Mouse (Mus musculus): Measurements from ENCODE around the gene Rnase12. TPM values are rescaled to one million over a fixed set of nuclear protein-coding genes. Genes with fewer than 3 reads are reported as not detected.
"Not testable (repeated sequence)": the region's sequence is repeated elsewhere in the genome, so short reads cannot be mapped to it uniquely, and the experiment has no call there.

Gene Rnase12
- not detected in 2 replicates for polyA plus RNA-seq (2015; fragmentation: Nextera tagmentation; extraction: Ambion mirVana)

- H3K36me3 ChIP-seq, result no peaks in the 10 kb centered on the region
- H3K9me3 ChIP-seq (replicated peaks), result no peaks in the 10 kb centered on the region
- no peak for ATAC-seq (replicated peaks; ENCODE audit: insufficient number of reproducible peaks, insufficient read depth, low FRiP score, low read depth)
- no peak within 1 kb of the TSS for H3K27ac ChIP-seq
- peaks cover 11% of the 10 kb centered on the region for H3K4me1 ChIP-seq (replicated peaks)
- H3K4me2 ChIP-seq, result no peak within 1 kb of the TSS
- 44% methylated on average over 9 of the region's 9 CpGs for WGBS
- H3K9ac ChIP-seq, result no peak within 1 kb of the TSS
- no peak within 1 kb of the TSS for H3K4me3 ChIP-seq
- no peaks in the 10 kb centered on the region for H3K27me3 ChIP-seq
These were observed at the start of gene Rnase12 for GRCm38 (mm10) chr14:51057401-51057831. Rnase12 (minus strand) TSS chr14:51057661.

GRCm38 (mm10) chr14:51106449-51106967 lies 49.0 kb upstream of the Rnase12 start:
- H3K4me3 ChIP-seq, result no peak overlapping the region
- H3K27ac ChIP-seq, result no peak overlapping the region
- no peak for ATAC-seq (replicated peaks; ENCODE audit: insufficient number of reproducible peaks, insufficient read depth, low FRiP score, low read depth)
- H3K4me1 ChIP-seq (replicated peaks), result no peaks in the 10 kb centered on the region
- no peak overlapping the region for H3K4me2 ChIP-seq
- H3K9ac ChIP-seq, result no peak overlapping the region
- no peaks in the 10 kb centered on the region for H3K9me3 ChIP-seq (replicated peaks)
- H3K36me3 ChIP-seq, result no peaks in the 10 kb centered on the region
- no peaks in the 10 kb centered on the region for H3K27me3 ChIP-seq

GRCm38 (mm10) chr14:51104366-51104765 lies 46.9 kb upstream of the Rnase12 start:
- H3K27ac ChIP-seq, result no peak overlapping the region
- H3K36me3 ChIP-seq, result no peaks in the 10 kb centered on the region
- ATAC-seq (replicated peaks; ENCODE audit: insufficient number of reproducible peaks, insufficient read depth, low FRiP score, low read depth), result no peak
- no peak overlapping the region for H3K4me3 ChIP-seq
- H3K9ac ChIP-seq, result no peak overlapping the region
- no peaks in the 10 kb centered on the region for H3K4me1 ChIP-seq (replicated peaks)
- no peaks in the 10 kb centered on the region for H3K27me3 ChIP-seq
- WGBS, result 90% methylated on average over 2 of the region's 2 CpGs
- H3K4me2 ChIP-seq, result no peak overlapping the region
- no peaks in the 10 kb centered on the region for H3K9me3 ChIP-seq (replicated peaks)

- no peak overlapping the region for H3K9ac ChIP-seq
- WGBS, result 51% methylated on average over 3 of the region's 3 CpGs
- no peaks in the 10 kb centered on the region for H3K36me3 ChIP-seq
- no peaks in the 10 kb centered on the region for H3K4me1 ChIP-seq (replicated peaks)
- no peak overlapping the region for H3K4me3 ChIP-seq
- no peak for ATAC-seq (replicated peaks; ENCODE audit: insufficient number of reproducible peaks, insufficient read depth, low FRiP score, low read depth)
- H3K27ac ChIP-seq, result no peak overlapping the region
- H3K4me2 ChIP-seq, result no peak overlapping the region
- H3K9me3 ChIP-seq (replicated peaks), result no peaks in the 10 kb centered on the region
- H3K27me3 ChIP-seq, result no peaks in the 10 kb centered on the region
These were observed 45.8 kb upstream of the Rnase12 start for GRCm38 (mm10) chr14:51103217-51103616.

GRCm38 (mm10) chr14:51101284-51101683 lies 43.8 kb upstream of the Rnase12 start:
- Histone ChIP-seq H3K4me1 (replicated peaks) (no peaks in the 10 kb centered on the region), H3K27me3 (no peaks in the 10 kb centered on the region), H3K36me3 (no peaks in the 10 kb centered on the region), H3K9me3 (replicated peaks) (no peaks in the 10 kb centered on the region), H3K4me2 (no peak overlapping the region), H3K27ac (no peak overlapping the region), H3K4me3 (no peak overlapping the region), H3K9ac (no peak overlapping the region)
- ATAC-seq (replicated peaks; ENCODE audit: insufficient number of reproducible peaks, insufficient read depth, low FRiP score, low read depth), result no peak
- WGBS, result 57% methylated on average over 9 of the region's 9 CpGs

GRCm38 (mm10) chr14:51098921-51099320 lies 41.5 kb upstream of the Rnase12 start:
- Histone ChIP-seq H3K9ac (no peak overlapping the region), H3K4me2 (no peak overlapping the region), H3K4me3 (no peak overlapping the region), H3K36me3 (no peaks in the 10 kb centered on the region), H3K4me1 (replicated peaks) (0 out of 2 replicates have a peak, but pooled peaks cover 3% of the 10 kb centered on the region), H3K27me3 (no peaks in the 10 kb centered on the region), H3K9me3 (replicated peaks) (no peaks in the 10 kb centered on the region), H3K27ac (no peak overlapping the region)
- WGBS, result 94% methylated on average over 11 of the region's 11 CpGs
- no peak for ATAC-seq (replicated peaks; ENCODE audit: insufficient number of reproducible peaks, insufficient read depth, low FRiP score, low read depth)

DNA sequence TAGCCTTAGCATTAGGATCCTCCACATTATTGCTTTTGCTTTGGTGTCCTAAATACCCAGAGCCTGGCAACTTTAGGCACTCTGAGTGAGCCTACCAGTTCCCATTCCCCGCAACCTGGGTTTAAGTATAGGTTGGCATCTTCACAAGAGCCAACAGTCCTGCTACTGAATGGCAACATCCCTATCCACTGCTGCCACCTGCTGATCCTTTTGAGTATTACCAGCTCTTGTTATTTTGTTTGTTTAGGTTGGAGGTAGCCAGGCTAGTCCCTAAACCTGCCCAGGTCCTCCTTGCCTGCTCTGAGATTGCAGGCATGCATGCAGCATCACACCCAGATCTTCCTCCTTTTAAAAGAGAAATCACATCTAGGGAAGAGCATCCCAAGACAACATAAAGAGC lies 40.8 kb upstream of the Rnase12 start:
- ATAC-seq (replicated peaks; ENCODE audit: insufficient number of reproducible peaks, insufficient read depth, low FRiP score, low read depth), result 0 out of 2 replicates have a peak, but pooled peaks have one; percentile 6

DNA sequence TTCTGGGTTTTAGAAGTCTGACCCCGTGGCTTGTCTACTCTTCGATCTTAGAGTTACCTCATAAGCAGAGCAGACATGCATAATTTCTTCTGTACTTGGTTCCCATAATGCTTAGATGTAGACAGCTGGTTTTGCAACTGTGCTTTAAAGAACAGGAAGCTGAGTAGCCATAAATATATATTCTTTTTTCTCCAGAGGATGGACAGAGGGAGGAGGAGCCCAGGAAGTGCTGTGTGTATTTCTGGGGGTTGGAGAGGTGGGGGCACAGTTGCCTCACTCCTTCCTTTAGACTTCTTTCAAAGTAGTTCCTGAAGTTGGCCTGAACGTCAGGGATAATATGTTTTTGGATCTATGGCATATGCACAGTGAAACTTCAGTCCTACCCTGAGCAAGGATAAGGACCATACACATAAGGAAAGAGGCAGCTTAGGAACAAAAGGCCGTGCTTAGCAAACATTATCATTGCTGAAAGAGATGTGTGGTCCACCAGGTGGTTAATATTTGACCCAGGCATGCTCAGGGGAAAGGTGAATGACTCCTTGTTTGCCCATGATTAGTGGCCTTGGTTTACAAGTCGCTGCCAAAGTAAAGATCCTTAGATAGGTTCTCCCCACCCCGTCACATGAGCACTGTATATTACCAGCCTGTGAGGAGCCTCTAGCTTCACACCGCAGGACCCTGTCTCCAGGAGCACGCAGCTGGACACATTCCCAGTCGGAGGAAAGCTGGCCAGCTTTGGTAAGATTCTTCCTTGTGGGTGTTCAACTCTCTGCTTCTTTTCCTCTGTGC lies 38.5 kb upstream of the Rnase12 start:
- H3K36me3 ChIP-seq, result no peaks in the 10 kb centered on the region
- H3K27me3 ChIP-seq, result no peaks in the 10 kb centered on the region
- peaks cover 18% of the 10 kb centered on the region; the same call in 1 of the 2 replicates for H3K4me1 ChIP-seq (replicated peaks)
- H3K9me3 ChIP-seq (replicated peaks), result no peaks in the 10 kb centered on the region
- no peak overlapping the region for H3K4me2 ChIP-seq
- ATAC-seq (replicated peaks; ENCODE audit: insufficient number of reproducible peaks, insufficient read depth, low FRiP score, low read depth), result no peak
- H3K9ac ChIP-seq, result no peak overlapping the region
- no peak overlapping the region for H3K4me3 ChIP-seq
- no peak overlapping the region for H3K27ac ChIP-seq
- 61% methylated on average over 9 of the region's 9 CpGs for WGBS

More for the DNA sequence above, 40.8 kb upstream of the Rnase12 start:
- H3K9ac ChIP-seq; H3K36me3 ChIP-seq; H3K9me3 ChIP-seq (replicated peaks); H3K4me3 ChIP-seq; H3K4me2 ChIP-seq; H3K27me3 ChIP-seq; H3K27ac ChIP-seq; H3K4me1 ChIP-seq (replicated peaks): not testable (repeated sequence)
- WGBS, result 35% methylated on average over 1 of the region's 1 CpGs

GRCm38 (mm10) chr14:51094921-51095320 lies 37.5 kb upstream of the Rnase12 start:
- Histone ChIP-seq H3K27me3 (no peaks in the 10 kb centered on the region), H3K36me3 (no peaks in the 10 kb centered on the region), H3K9me3 (replicated peaks) (no peaks in the 10 kb centered on the region), H3K4me2 (no peak overlapping the region), H3K27ac (no peak overlapping the region), H3K4me1 (replicated peaks) (peaks cover 18% of the 10 kb centered on the region; the same call in 1 of the 2 replicates), H3K4me3 (no peak overlapping the region), H3K9ac (no peak overlapping the region)
- 60% methylated on average over 9 of the region's 9 CpGs for WGBS
- no peak for ATAC-seq (replicated peaks; ENCODE audit: insufficient number of reproducible peaks, insufficient read depth, low FRiP score, low read depth)

DNA sequence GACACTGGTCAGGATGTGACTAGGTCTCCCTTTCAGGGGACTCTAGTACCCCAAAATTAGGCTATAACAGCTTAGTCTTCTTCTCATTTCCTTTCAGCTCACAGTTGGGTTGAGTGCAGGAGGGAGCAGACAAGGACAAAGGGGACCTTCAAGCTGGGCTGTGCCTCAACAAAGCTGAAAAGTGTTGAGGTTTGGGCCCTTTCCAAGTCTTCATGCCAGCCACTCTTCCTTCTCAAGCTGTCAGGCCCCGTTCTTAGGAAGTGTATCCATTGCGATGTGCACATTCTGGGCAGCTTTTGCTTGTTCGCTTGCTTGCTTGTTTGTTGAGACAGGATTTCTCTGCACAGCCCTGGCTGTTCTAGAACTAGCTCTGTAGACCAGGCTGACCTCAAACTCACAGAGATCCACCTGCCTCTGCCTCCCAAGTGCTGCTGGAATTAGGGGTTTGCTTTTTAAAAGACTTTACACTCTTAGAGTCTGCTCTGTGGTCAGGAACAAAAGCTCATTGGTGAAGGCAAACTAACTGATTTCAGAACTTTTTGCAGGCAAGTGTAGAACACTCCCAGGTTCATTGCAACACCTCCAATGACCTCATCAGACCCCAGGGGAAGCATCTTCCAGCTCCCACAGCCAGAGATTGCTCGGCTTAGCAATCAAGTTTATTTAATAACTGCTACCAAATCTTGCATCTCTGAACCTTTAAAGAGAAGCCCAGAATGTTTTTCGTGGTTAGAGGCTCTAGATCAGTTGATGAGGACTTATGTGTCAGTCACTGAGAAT lies 36.8 kb upstream of the Rnase12 start:
- WGBS, result 74% methylated on average over 5 of the region's 5 CpGs
- Histone ChIP-seq H3K4me1 (replicated peaks) (peaks cover 18% of the 10 kb centered on the region; the same call in 1 of the 2 replicates), H3K27ac (no peak overlapping the region; the same call in 1 of the 2 replicates), H3K4me3 (no peak overlapping the region), H3K9me3 (replicated peaks) (no peaks in the 10 kb centered on the region), H3K9ac (no peak overlapping the region), H3K4me2 (no peak overlapping the region), H3K27me3 (no peaks in the 10 kb centered on the region), H3K36me3 (no peaks in the 10 kb centered on the region)
- no peak for ATAC-seq (replicated peaks; ENCODE audit: insufficient number of reproducible peaks, insufficient read depth, low FRiP score, low read depth)

DNA sequence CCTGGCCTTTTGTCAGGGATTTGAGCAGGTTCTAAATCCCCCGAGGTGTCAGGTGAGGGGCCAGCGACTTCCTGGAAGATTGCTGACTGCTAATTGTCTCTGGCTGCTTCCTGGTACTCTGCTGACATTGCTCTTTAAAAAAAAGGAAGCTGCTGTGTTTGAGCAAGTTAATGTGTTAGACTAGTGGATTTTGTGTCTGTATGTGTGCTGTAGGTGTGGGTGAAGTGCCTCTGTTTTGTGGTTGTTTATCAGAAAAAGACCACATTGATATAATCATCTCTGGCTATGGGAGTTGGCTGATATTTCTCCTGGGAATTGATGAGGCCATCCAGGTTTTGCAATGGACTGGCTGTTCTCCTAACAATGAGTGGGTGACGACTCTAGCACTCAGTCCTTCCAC lies 36.0 kb upstream of the Rnase12 start:
- 24% methylated on average over 3 of the region's 3 CpGs for WGBS
- ATAC-seq (replicated peaks; ENCODE audit: insufficient number of reproducible peaks, insufficient read depth, low FRiP score, low read depth), result no peak
- no peak overlapping the region for H3K27ac ChIP-seq

More for the DNA sequence above, 36.0 kb upstream of the Rnase12 start:
- H3K36me3 ChIP-seq, result no peaks in the 10 kb centered on the region
- H3K27me3 ChIP-seq, result no peaks in the 10 kb centered on the region
- H3K4me1 ChIP-seq (replicated peaks), result peaks cover 18% of the 10 kb centered on the region; the same call in 1 of the 2 replicates
- H3K4me2 ChIP-seq, result 0 out of 2 replicates have a peak overlapping the region, but pooled peaks have one; percentile 4
- H3K9ac ChIP-seq, result no peak overlapping the region
- H3K4me3 ChIP-seq, result no peak overlapping the region
- no peaks in the 10 kb centered on the region for H3K9me3 ChIP-seq (replicated peaks)
